Mouse (Mus musculus): Measurements from ENCODE around the gene Glod4.

The Glod4 gene

GRCm38 (mm10) chr11:76083941-76084367 lies 159.6 kb downstream of the Glod4 start:
- DNase-seq (ENCODE audit: low spot score) = no peak

GRCm38 (mm10) chr11:76081048-76081640 lies 162.4 kb downstream of the Glod4 start:
- no peak for DNase-seq (ENCODE audit: low spot score)

DNA sequence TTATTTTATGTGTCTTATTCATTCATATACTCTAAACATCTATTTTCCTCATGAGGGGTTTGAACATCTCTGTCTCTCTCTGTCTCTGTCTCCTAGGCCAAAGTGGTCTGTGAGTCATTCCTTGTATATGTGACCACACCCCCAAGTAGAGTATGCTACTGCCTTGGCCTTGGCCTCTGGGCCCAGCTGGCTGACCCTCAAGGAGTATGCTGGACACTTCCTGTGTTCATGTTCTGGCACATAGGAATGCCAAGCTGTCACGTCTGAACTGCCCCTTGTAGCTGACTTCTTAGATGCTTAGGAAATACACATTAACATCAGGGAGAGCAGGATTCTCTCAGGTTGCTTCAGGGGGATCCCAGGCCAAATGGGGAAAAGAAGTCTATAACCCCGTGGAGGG lies 163.2 kb downstream of the Glod4 start:
- no peak for DNase-seq (ENCODE audit: low spot score)

DNA sequence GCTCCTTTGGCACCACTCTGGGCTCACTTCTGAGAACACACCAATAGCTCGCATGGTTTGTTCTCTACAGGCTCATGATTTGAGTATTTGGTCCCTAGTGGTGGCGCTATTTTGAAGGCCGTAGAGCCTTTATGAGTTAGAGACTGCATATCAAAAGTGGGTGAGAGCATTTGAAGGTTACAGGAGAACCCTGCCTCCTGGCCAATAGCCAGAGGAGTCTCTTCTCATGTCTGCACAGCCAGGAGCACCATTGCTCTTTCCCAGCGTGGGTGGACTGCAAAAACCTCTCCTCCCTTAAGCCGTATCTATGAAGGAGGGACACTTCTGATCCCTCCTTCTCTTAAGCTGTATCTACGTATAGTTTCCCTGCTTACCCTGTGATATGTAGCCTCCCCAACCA lies 166.2 kb downstream of the Glod4 start:
- DNase-seq (ENCODE audit: low spot score) = no peak

- no peak for DNase-seq (ENCODE audit: low spot score)
Observed at GRCm38 (mm10) chr11:76074296-76075093, 169.0 kb downstream of the Glod4 start.
